In genomic region chr12:49950986-49951385, GRCm38 (mm10) we compare ENCODE assay signal across 25 mouse cellular contexts.
DNase-seq lines count a peak whose midpoint lies in the region; ATAC-seq and TF ChIP-seq lines count a peak whose summit lies in the region.
"Had no signal": no experiment of that assay in that cellular context is flagged by ENCODE, and none has a peak within 500 bp of the region (broad histone marks: within the 10 kb centered on the region; RNA-seq: fewer than 3 reads in every experiment).

No protein-coding gene starts in this region.

- no peaks in the 10 kb centered on the region for H3K9me3 ChIP-seq in forebrain, embryonic 15.5 days
- H3K9me3 ChIP-seq in forebrain, embryonic 12.5 days, result no peaks in the 10 kb centered on the region
- H3K9me3 ChIP-seq: embryonic facial prominence, embryonic 12.5 days; embryonic facial prominence, embryonic 15.5 days; forebrain, embryonic 13.5 days; heart, embryonic 10.5 days; heart, embryonic 13.5 days had no signal

- no peak for DNase-seq in frontal cortex, postnatal 14 days (ENCODE audit: low spot score in 2 of 2)
- no peak for DNase-seq in left cerebral cortex, adult 2 months (ENCODE audit: extremely low spot score in 1 of 2, low spot score in 2 of 2)
- DNase-seq in left cerebral cortex, adult 18-20 months (ENCODE audit: low spot score in 2 of 2), result no peak
- DNase-seq in brain, adult 2 months (ENCODE audit: low read depth, low spot score), result peak; percentile 41
- no peak for DNase-seq in lung, postnatal 36 days
- DNase-seq: adrenal gland, adult 8-10 months; adrenal gland, postnatal 25 days; cerebellum, adult 18-20 months; gastrocnemius, postnatal 10 days; gastrocnemius, postnatal 36 days; heart, adult 2 months; heart, postnatal 14 days; heart, postnatal 4 days had no signal

- H3K4me3 ChIP-seq in forebrain, embryonic 15.5 days, result no peak overlapping the region
- H3K4me3 ChIP-seq in forebrain, embryonic 12.5 days (replicated peaks), result no peak overlapping the region
- H3K4me3 ChIP-seq in left cerebral cortex, adult 2 months, result no peak overlapping the region
- H3K4me3 ChIP-seq: embryonic facial prominence, embryonic 12.5 days; embryonic facial prominence, embryonic 15.5 days; forebrain, embryonic 13.5 days; heart, adult 2 months; heart, embryonic 10.5 days; heart, embryonic 13.5 days had no signal

- no peaks in the 10 kb centered on the region for H3K36me3 ChIP-seq in forebrain, embryonic 15.5 days
- H3K36me3 ChIP-seq in forebrain, embryonic 12.5 days (replicated peaks), result no peaks in the 10 kb centered on the region
- H3K36me3 ChIP-seq: embryonic facial prominence, embryonic 12.5 days; embryonic facial prominence, embryonic 15.5 days; heart, embryonic 10.5 days; heart, embryonic 13.5 days had no signal

- intact Hi-C loops in left cerebral cortex, adult 2 months (cut with DNase I), result loop anchor here (2.0 to 5.0 kb wide), 7 partner anchors 131 to 574 kb away; no protein-coding TSS in a partner anchor

- H3K27me3 ChIP-seq in forebrain, embryonic 15.5 days, result no peaks in the 10 kb centered on the region
- no peaks in the 10 kb centered on the region for H3K27me3 ChIP-seq in forebrain, embryonic 12.5 days
- H3K27me3 ChIP-seq: embryonic facial prominence, embryonic 12.5 days; embryonic facial prominence, embryonic 15.5 days; forebrain, embryonic 13.5 days; heart, embryonic 13.5 days had no signal

- H3K27ac ChIP-seq in forebrain, embryonic 15.5 days (replicated peaks), result peak overlapping the region; percentile 81
- H3K27ac ChIP-seq in forebrain, embryonic 12.5 days, result no peak overlapping the region
- H3K27ac ChIP-seq in left cerebral cortex, adult 2 months, result peak overlapping the region; percentile 77
- H3K27ac ChIP-seq: embryonic facial prominence, embryonic 12.5 days; embryonic facial prominence, embryonic 15.5 days; forebrain, embryonic 13.5 days; heart, adult 2 months; heart, embryonic 10.5 days; heart, embryonic 13.5 days; hindbrain, embryonic 14.5 days; hindbrain, postnatal 0 days had no signal

- H3K4me2 ChIP-seq in forebrain, embryonic 15.5 days (replicated peaks), result no peak overlapping the region
- no peak overlapping the region for H3K4me2 ChIP-seq in forebrain, embryonic 12.5 days
- H3K4me2 ChIP-seq: embryonic facial prominence, embryonic 12.5 days; embryonic facial prominence, embryonic 15.5 days; forebrain, embryonic 13.5 days; heart, embryonic 13.5 days; hindbrain, embryonic 14.5 days had no signal

- no peak for ATAC-seq in forebrain, embryonic 15.5 days (replicated peaks)
- no peak for ATAC-seq in forebrain, embryonic 12.5 days (ENCODE audit: low FRiP score)
- ATAC-seq in frontal cortex, adult (ENCODE audit: low TSS enrichment), result peak; percentile 69
- ATAC-seq: activated CD4-positive, CD25-positive, alpha-beta regulatory T cell, adult 4 months; hindbrain, postnatal 0 days; inflammation-experienced regulatory T-cells, adult 6 months had no signal

- TF ChIP-seq CTCF in left cerebral cortex, adult 2 months (IDR thresholded peaks at IDR 0.05), result no peak

- no peak overlapping the region for H3K9ac ChIP-seq in forebrain, embryonic 15.5 days (replicated peaks)
- H3K9ac ChIP-seq in forebrain, embryonic 12.5 days, result no peak overlapping the region
- H3K9ac ChIP-seq: embryonic facial prominence, embryonic 12.5 days; embryonic facial prominence, embryonic 15.5 days; forebrain, embryonic 13.5 days; heart, embryonic 13.5 days; hindbrain, embryonic 14.5 days had no signal

- H3K4me1 ChIP-seq in forebrain, embryonic 15.5 days, result peaks cover 16% of the 10 kb centered on the region
- H3K4me1 ChIP-seq in forebrain, embryonic 12.5 days, result peaks cover 5% of the 10 kb centered on the region
- H3K4me1 ChIP-seq: embryonic facial prominence, embryonic 12.5 days; embryonic facial prominence, embryonic 15.5 days; heart, embryonic 10.5 days; heart, embryonic 13.5 days had no signal

- WGBS in forebrain, embryonic 15.5 days, result 71% methylated on average over 5 of the region's 5 CpGs
- 87% methylated on average over 5 of the region's 5 CpGs for WGBS in forebrain, embryonic 12.5 days
